Mouse (Mus musculus) intestine, postnatal 0 days (tissue): ENCODE data around the gene Traf5. TPM values are rescaled to one million over a fixed set of nuclear protein-coding genes. Genes with fewer than 3 reads are reported as not detected.

ENCODE experiments used
- ATAC-seq: fragments of 200-750 bp; cut with Nextera tagmentation; 2 replicates; pipeline ENCODE4 v1.8.0; 2017; ENCODE audit warnings: mild to moderate bottlenecking, moderate TSS enrichment, moderate library complexity
- H3K27ac ChIP-seq: fragments of 300-500 bp; sonication (generic); 2 replicates; pipeline ENCODE4 v1.5.1; 2014; ENCODE audit warnings: mild to moderate bottlenecking, low read depth, low read length, moderate library complexity
- H3K27me3 ChIP-seq: fragments of 300-500 bp; sonication (generic); replicated peaks from 2 replicates; pipeline ENCODE4 v1.6.1; 2014; ENCODE audit warnings: low read length, mixed read lengths; ENCODE audit not compliant: control insufficient read depth, insufficient read depth
- H3K36me3 ChIP-seq: fragments of 300-500 bp; sonication (generic); 2 replicates; pipeline ENCODE4 v1.6.1; 2014; ENCODE audit warnings: mild to moderate bottlenecking, moderate library complexity; ENCODE audit not compliant: control insufficient read depth, insufficient read depth
- H3K4me1 ChIP-seq: fragments of 300-500 bp; sonication (generic); replicated peaks from 2 replicates; pipeline ENCODE4 v1.6.1; 2014; ENCODE audit warnings: antibody characterized with exemption, low read length, mixed read lengths; ENCODE audit not compliant: control insufficient read depth, insufficient read depth
- H3K4me2 ChIP-seq: fragments of 300-500 bp; sonication (generic); replicated peaks from 2 replicates; pipeline ENCODE4 v1.6.1; 2014; ENCODE audit warnings: low read depth, mild to moderate bottlenecking, moderate library complexity
- H3K4me3 ChIP-seq: fragments of 300-500 bp; sonication (generic); 2 replicates; pipeline ENCODE4 v1.5.1; 2014; ENCODE audit warnings: low read depth, low read length
- H3K9ac ChIP-seq: fragments of 300-500 bp; sonication (generic); 2 replicates; pipeline ENCODE4 v1.6.1; 2014; ENCODE audit warnings: mild to moderate bottlenecking, low read depth, low read length
- H3K9me3 ChIP-seq: fragments of 300-500 bp; sonication (generic); 2 replicates; pipeline ENCODE4 v1.6.1; 2016; ENCODE audit warnings: mixed run types; ENCODE audit not compliant: control insufficient read depth
- CTCF ChIP-seq: sonication (generic); IDR thresholded peaks from 2 replicates; pipeline ENCODE4 v1.5.1; 2016; ENCODE audit warnings: low read depth, mild to moderate bottlenecking, control low read depth, antibody characterized with exemption, moderate library complexity
- WGBS: fragments of 180-500 bp; shearing (Covaris S2); extraction: QIAGEN DNeasy Blood & Tissue Kit; methylation state at CpG from one replicate; pipeline ENCODE4 v1.1.7; 2014; 5-methylcytosine and 5-hydroxymethylcytosine counted together
- polyA plus RNA-seq: library from polyadenylated mRNA; unstranded; fragments of >200 nt; fragmentation: Nextera tagmentation; extraction: Ambion mirVana; gene quantifications from 2 replicates; pipeline ENCODE4 v1.2.1, GENCODE M21; 2015

Gene Traf5
- polyA plus RNA-seq, 1 experiment from 2014 or later = 10.3 TPM

DNA sequence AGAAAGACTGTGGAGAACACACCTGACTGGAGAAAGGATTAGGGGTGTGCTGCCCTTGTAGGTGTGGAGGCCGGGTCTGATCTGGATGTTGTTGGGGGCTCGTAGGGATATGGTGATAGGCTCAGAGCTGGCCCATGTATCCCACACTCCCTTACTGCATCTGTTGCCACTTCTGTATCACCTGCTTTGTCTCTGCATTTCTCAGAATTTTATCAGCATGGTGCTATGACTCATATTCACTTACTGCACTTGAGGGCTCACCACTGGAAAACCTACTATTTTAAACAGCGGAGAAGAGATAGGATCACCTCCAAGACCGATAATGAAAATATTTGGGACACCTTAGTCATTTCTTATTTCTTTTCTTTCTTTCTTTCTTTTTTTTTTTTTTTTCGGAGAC is 103.3 kb downstream of the Traf5 start:
- no peak for ATAC-seq
- 73% methylated on average over 5 of the region's 5 CpGs for WGBS
- H3K27ac ChIP-seq = peak overlapping the region; percentile 84
- TF ChIP-seq CTCF = no peak
- H3K4me2 ChIP-seq = peak overlapping the region; percentile 70; the same call in 1 of the 2 replicates
- no peaks in the 10 kb centered on the region for H3K27me3 ChIP-seq
- H3K9me3 ChIP-seq = no peaks in the 10 kb centered on the region
- peaks cover 2% of the 10 kb centered on the region for H3K4me1 ChIP-seq
- H3K4me3 ChIP-seq = no peak overlapping the region
- H3K9ac ChIP-seq = no peak overlapping the region
- no peaks in the 10 kb centered on the region for H3K36me3 ChIP-seq

DNA sequence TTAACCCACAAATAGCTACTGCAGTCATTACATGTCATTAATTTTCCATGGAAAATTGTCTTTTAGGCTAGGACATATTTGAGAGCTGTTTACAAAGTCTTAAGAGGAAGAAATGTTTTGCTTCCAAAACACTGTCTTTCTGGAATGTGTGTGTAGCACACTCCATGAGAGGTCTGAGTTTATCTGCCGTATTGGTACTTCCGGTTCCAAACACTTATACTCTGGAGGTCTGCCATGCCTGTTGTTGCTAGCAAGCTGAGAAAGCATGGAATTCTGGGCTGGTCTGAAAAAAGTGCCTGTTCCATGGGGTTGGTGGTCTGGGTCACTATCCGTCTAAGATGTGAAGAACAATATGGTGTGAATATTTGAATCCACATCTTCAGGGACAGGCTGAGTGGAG is 103.7 kb downstream of the Traf5 start:
- H3K9me3 ChIP-seq = no peaks in the 10 kb centered on the region
- H3K9ac ChIP-seq = no peak overlapping the region
- H3K36me3 ChIP-seq = no peaks in the 10 kb centered on the region
- H3K4me2 ChIP-seq = 0 out of 2 replicates have a peak overlapping the region, but pooled peaks have one; percentile 70
- H3K4me1 ChIP-seq = peaks cover 2% of the 10 kb centered on the region
- no peak for ATAC-seq
- no peak for TF ChIP-seq CTCF
- H3K4me3 ChIP-seq = no peak overlapping the region
- WGBS = 70% methylated on average over 3 of the region's 3 CpGs
- peak overlapping the region; percentile 64; the same call in 1 of the 2 replicates for H3K27ac ChIP-seq
- no peaks in the 10 kb centered on the region for H3K27me3 ChIP-seq

DNA sequence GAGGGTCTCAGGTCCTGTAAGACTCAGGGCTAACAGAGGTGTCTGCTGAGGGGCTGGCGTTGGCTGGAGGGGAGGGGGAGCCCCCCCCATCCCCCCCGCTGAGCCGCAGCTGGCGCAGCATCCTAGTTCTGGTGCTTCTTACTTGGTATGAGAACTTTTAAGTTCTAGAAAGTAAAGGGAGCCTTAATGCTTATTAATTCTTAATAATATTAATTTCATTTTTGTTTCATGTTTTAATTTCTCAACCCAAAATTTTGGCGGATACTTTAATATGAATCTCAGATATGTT is 104.9 kb downstream of the Traf5 start:
- Histone ChIP-seq H3K36me3 (no peaks in the 10 kb centered on the region), H3K4me1 (peaks cover 2% of the 10 kb centered on the region), H3K27me3 (no peaks in the 10 kb centered on the region), H3K9me3 (no peaks in the 10 kb centered on the region), H3K4me3 (no peak overlapping the region), H3K27ac (peak overlapping the region; percentile 62), H3K9ac (no peak overlapping the region), H3K4me2 (no peak overlapping the region)
- TF ChIP-seq CTCF = no peak
- WGBS = 58% methylated on average over 5 of the region's 5 CpGs
- ATAC-seq = no peak

DNA sequence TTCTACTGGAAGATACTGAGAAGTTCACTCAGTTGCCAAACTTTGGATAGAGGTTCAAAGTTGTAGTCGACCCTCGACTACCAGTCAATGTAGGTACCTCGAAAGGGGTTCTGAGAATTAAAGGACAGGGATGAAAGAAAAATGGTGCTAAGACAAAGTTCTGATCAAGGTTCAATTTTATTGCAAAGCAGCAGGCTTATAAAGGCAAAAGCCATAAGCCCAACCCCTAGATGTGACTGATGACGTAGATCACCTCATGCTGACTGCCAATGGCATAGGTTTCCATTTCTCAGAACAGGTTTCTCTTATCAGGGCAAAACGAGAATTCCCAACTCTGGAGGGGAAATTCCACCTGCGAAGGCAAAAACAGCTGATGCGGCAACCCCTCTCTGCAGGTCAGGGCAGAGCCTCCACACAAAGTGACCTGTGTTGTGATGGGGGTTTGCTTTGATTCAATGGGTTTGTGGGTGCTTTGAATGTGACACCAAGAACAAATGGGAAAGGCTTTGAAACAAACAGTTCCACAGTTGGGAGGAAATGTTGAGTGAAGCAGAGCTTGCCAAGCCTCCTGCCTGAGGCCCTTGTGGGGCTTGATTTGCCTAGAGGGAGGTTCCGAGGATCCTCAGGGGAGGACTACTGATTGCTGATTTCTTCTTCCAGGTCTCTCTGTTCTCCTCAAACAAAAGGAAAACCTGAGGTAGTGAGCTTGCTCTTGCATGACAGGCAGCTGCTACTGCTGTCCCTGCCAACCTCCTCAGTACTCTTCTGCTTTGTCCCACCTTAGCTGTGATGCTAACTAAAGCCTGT is 105.5 kb downstream of the Traf5 start:
- Histone ChIP-seq H3K27ac (peak overlapping the region; percentile 62), H3K4me3 (no peak overlapping the region), H3K9me3 (no peaks in the 10 kb centered on the region), H3K36me3 (no peaks in the 10 kb centered on the region), H3K4me1 (peaks cover 2% of the 10 kb centered on the region), H3K4me2 (no peak overlapping the region), H3K9ac (no peak overlapping the region), H3K27me3 (no peaks in the 10 kb centered on the region)
- peak; percentile 75 for ATAC-seq
- WGBS = 50% methylated on average over 8 of the region's 8 CpGs
- no peak for TF ChIP-seq CTCF

DNA sequence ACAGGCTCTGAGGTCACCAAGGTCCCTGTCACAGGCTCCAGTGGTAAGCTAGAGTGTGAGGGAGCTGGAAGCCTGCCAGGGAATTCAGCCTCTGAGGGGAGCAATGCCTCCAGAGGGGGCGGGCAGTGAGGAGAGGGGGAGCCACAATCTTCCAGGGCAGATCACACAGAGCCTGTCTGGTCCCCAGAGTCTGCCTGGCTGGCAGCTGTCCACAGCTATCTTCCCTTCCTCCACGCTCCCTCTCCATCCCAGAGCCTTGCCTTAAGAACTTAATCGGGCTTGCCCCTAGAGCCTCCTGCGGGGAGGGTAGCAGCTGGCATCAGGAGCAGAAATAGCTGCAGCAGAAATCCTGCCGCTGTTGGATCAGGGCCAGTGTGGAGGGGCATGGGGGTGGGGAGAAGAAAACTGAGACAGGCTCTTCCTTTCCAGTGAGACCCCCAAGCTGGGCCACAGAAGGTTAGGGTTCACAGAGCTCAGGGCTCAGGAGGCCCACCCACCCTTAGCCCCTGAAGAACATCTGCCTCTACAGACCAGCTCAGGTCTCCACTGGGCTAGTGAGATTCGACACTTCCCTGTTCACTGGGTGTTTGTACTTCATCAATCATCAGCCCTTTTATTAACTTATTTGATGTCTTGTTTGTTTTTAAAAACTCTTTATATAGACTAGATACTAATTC is 110.8 kb downstream of the Traf5 start:
- no peak overlapping the region for H3K27ac ChIP-seq
- H3K4me2 ChIP-seq = no peak overlapping the region
- H3K36me3 ChIP-seq = no peaks in the 10 kb centered on the region
- H3K4me1 ChIP-seq = no peaks in the 10 kb centered on the region
- ATAC-seq = no peak
- H3K9ac ChIP-seq = no peak overlapping the region
- no peak for TF ChIP-seq CTCF
- H3K9me3 ChIP-seq = no peaks in the 10 kb centered on the region
- H3K4me3 ChIP-seq = no peak overlapping the region
- 49% methylated on average over 5 of the region's 6 CpGs for WGBS
- no peaks in the 10 kb centered on the region for H3K27me3 ChIP-seq

DNA sequence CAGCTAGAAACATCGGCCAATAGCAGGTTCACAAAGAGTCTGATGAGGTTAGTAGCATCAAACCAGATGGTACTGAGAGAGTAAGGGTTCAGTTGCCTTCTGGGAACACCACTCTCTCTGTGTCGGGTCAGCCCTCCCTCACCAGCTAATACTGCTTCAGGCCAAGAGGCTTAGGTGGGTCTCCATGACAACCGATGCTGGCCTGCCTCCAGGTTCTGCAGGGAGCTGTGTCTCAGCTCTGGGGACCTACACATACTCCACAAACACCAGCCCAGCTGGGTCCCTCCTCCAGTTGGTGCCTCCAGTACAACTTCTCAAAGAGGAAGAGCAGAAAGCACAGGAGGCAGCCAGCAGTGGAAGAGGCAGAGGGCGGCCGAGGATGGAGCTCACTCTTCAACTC is 115.2 kb downstream of the Traf5 start, which contains the start of gene Rd3:
Gene Rd3, plus strand, starts transcription at position 184 of the 400 bp plus-strand sequence.
- TF ChIP-seq CTCF = no peak
- Histone ChIP-seq H3K9ac (no peak within 1 kb of the TSS), H3K27ac (no peak within 1 kb of the TSS), H3K4me3 (no peak within 1 kb of the TSS), H3K4me1 (no peaks in the 10 kb centered on the region), H3K36me3 (no peaks in the 10 kb centered on the region), H3K9me3 (no peaks in the 10 kb centered on the region), H3K27me3 (no peaks in the 10 kb centered on the region), H3K4me2 (no peak within 1 kb of the TSS)
- no peak for ATAC-seq
- 50% methylated on average over 5 of the region's 5 CpGs for WGBS
